Mouse (Mus musculus): Measurements from ENCODE around the gene Rtkn. TPM values are rescaled to one million over a fixed set of nuclear protein-coding genes. Genes with fewer than 3 reads are reported as not detected.
A peak's percentile ranks its signal among the peaks of the same experiment; 100 is the strongest.

The Rtkn gene
- polyA plus RNA-seq, 1 experiment from 2014 or later, result 51.2 TPM

DNA sequence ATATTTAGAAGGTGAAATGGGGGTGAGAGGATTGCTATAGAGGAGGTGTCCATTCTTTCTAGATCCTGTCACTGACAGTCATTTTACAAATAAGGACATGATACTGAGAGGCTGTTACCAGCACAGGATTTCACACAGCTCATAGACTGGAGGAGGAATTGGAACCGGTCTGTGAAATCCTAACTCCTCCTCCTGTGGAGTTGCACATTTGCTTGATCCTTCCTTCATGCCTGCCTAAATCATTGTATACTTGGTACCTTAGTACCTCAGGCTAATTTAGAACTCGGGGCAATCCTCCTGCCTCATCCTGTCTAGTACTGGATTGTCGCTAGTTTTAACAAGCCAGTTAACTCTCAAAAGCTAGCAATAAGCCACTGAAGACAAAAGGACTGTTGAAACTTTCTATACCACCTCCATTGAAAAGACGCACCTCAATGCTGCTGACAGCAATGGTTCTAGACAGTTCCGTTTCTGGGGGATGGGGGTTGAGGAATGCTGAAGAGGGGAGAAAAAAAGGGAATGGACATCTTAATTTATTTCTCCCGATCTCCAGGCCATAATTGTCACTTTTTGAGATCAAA, 29.9 kb downstream of the Rtkn start:
- H3K9me3 ChIP-seq (ENCODE audit: low read length), result no peaks in the 10 kb centered on the region
- H3K36me3 ChIP-seq (ENCODE audit: insufficient read depth, low read length), result no peaks in the 10 kb centered on the region
- peak overlapping the region; percentile 73 for H3K4me2 ChIP-seq (replicated peaks; ENCODE audit: low read depth, low read length)
- no peak for TF ChIP-seq CTCF (IDR thresholded peaks at IDR 0.05)
- TF ChIP-seq EP300 (IDR thresholded peaks at IDR 0.05), result no peak
- peak; percentile 18 for ATAC-seq
- peaks cover 12% of the 10 kb centered on the region; the same call in 1 of the 2 replicates for H3K4me1 ChIP-seq (ENCODE audit: insufficient read depth, low read depth, low read length)
- H3K27ac ChIP-seq (ENCODE audit: low read length), result peak overlapping the region; percentile 66
- 3% methylated on average over 6 of the region's 6 CpGs for WGBS
- 0 out of 2 replicates have a peak, but pooled peaks cover 6% of the 10 kb centered on the region for H3K27me3 ChIP-seq (replicated peaks; ENCODE audit: insufficient read depth, low read length)
- peak; percentile 74 for DNase-seq (ENCODE audit: low spot score)
- H3K4me3 ChIP-seq (ENCODE audit: low read depth, low read length), result peak overlapping the region; percentile 80
- H3K9ac ChIP-seq (replicated peaks; ENCODE audit: low read depth), result peak overlapping the region; percentile 88

DNA sequence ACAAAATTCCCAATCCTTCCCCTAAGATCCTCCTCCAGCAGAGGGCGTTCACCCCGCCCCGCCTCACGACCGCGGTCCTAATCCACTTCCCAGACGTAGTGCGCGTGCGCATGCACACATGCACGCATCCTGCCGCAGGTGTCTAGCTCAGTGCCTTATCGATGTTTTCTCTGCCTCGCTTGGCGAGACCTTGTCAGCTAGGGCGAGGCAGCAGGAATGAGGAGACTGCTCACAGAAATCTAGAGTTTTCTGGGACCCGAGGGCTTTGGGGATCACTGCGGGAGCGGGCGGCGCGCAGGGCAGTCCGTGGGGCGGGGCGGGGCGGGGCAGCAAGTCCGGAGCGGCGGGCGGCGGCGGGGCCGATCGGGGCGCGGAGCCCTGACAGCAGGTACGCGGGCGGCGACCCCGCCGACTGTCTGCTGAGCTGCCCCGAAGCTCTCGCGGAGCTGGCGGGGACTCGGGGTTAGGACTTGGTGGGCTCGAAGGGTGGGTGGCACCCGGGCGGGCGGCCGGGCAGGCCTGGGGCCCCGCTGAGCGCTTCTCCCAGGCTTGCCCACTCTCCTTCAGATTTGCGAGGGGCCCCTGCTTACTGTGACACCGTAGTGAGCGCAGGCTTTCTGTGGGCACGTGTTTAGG, 30.5 kb downstream of the Rtkn start, which contains the start of gene Dctn1:
TSS of gene Dctn1 (plus strand) at position 314 of the 636 bp plus-strand sequence.
- peak within 1 kb of the TSS; percentile 73 for H3K4me2 ChIP-seq (replicated peaks; ENCODE audit: low read depth, low read length)
- peak; percentile 98 for DNase-seq (ENCODE audit: low spot score)
- 0 out of 2 replicates have a peak, but pooled peaks cover 6% of the 10 kb centered on the region for H3K27me3 ChIP-seq (replicated peaks; ENCODE audit: insufficient read depth, low read length)
- peak within 1 kb of the TSS; percentile 80 for H3K4me3 ChIP-seq (ENCODE audit: low read depth, low read length)
- ATAC-seq, result peak; percentile 83
- H3K9me3 ChIP-seq (ENCODE audit: low read length), result no peaks in the 10 kb centered on the region
- H3K36me3 ChIP-seq (ENCODE audit: insufficient read depth, low read length), result no peaks in the 10 kb centered on the region
- H3K9ac ChIP-seq (replicated peaks; ENCODE audit: low read depth), result peak within 1 kb of the TSS; percentile 88
- H3K27ac ChIP-seq (ENCODE audit: low read length), result peak within 1 kb of the TSS; percentile 66
- peaks cover 12% of the 10 kb centered on the region; the same call in 1 of the 2 replicates for H3K4me1 ChIP-seq (ENCODE audit: insufficient read depth, low read depth, low read length)
- WGBS, result under 1% methylated on average over 58 of the region's 58 CpGs
- TF ChIP-seq CTCF (IDR thresholded peaks at IDR 0.05), result peak; percentile 90
- no peak for TF ChIP-seq EP300 (IDR thresholded peaks at IDR 0.05)

DNA sequence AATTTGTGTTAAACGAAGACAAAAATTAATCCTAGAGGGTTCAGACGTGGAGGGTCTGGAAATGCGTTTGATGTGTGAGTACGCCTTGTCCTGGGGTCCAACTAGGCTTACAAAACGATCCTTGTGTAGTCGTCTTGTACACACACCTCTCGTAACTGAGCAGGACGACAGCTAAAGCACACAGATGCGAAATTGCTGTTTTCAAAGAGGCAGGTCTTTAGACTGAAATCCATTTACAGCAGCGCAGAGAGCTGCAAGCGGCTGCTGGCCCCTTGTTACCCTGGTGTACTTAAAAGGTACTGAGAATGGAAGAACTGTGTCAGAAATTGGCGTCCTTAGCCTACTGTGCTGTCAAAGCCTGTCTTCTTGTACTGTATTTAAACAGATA, 31.0 kb downstream of the Rtkn start:
- Histone ChIP-seq H3K27ac (ENCODE audit: low read length) (peak overlapping the region; percentile 66), H3K36me3 (ENCODE audit: insufficient read depth, low read length) (no peaks in the 10 kb centered on the region), H3K4me2 (replicated peaks; ENCODE audit: low read depth, low read length) (peak overlapping the region; percentile 73), H3K9ac (replicated peaks; ENCODE audit: low read depth) (peak overlapping the region; percentile 88), H3K4me3 (ENCODE audit: low read depth, low read length) (peak overlapping the region; percentile 80), H3K9me3 (ENCODE audit: low read length) (no peaks in the 10 kb centered on the region), H3K27me3 (replicated peaks; ENCODE audit: insufficient read depth, low read length) (0 out of 2 replicates have a peak, but pooled peaks cover 5% of the 10 kb centered on the region), H3K4me1 (ENCODE audit: insufficient read depth, low read depth, low read length) (peaks cover 12% of the 10 kb centered on the region; the same call in 1 of the 2 replicates)
- 1% methylated on average over 12 of the region's 12 CpGs for WGBS
- ATAC-seq (peak; percentile 13), DNase-seq (ENCODE audit: low spot score) (peak; percentile 54)
- TF ChIP-seq CTCF (IDR thresholded peaks at IDR 0.05) (peak; percentile 32), EP300 (IDR thresholded peaks at IDR 0.05) (no peak)

DNA sequence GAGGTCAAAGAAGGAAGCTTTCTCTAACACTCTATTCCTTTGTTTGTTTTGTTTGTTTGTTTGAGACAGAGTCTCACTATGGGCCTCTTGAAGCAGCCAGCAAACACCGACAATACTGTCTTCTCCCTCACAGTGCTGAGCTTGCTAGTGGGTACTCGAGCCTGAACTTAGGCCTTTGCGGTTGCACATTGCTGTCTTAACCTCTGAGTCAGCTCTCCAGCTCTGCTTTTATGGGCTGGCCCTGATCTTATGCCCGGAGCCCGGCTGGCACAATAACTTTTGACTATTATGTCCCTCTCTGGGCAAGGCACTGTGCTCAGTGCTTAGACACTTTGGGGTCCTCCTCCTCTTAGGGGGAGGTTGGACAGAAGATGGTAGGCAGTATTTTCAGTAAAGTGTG, 34.6 kb downstream of the Rtkn start:
- 56% methylated on average over 5 of the region's 5 CpGs for WGBS

DNA sequence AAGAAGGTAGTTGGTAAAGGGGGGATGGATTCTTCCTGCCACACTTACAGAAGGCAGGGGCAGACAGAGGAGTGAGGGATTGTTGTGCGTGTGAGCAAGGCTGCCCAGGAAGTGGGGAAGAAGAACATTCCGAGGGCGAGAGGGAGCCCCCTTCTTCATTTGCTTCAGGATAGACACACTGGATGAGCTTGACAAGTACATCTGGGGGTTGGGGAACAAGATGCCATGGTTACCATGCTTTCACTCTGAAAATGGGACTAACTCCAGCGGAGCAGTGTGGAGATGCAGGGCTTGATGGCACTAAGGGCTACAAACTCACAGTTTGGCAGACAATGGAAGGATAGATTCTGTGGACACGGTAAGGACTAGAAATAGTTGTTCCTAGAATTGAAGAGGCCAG, 35.8 kb downstream of the Rtkn start:
- no peak for TF ChIP-seq CTCF (IDR thresholded peaks at IDR 0.05)
- no peak for TF ChIP-seq EP300 (IDR thresholded peaks at IDR 0.05)
- 80% methylated on average over 5 of the region's 5 CpGs for WGBS
- Histone ChIP-seq H3K27ac (ENCODE audit: low read length) (no peak overlapping the region), H3K4me1 (ENCODE audit: insufficient read depth, low read depth, low read length) (peaks cover 5% of the 10 kb centered on the region; the same call in 1 of the 2 replicates), H3K4me2 (replicated peaks; ENCODE audit: low read depth, low read length) (no peak overlapping the region), H3K9ac (replicated peaks; ENCODE audit: low read depth) (no peak overlapping the region), H3K27me3 (replicated peaks; ENCODE audit: insufficient read depth, low read length) (no peaks in the 10 kb centered on the region), H3K9me3 (ENCODE audit: low read length) (no peaks in the 10 kb centered on the region), H3K36me3 (ENCODE audit: insufficient read depth, low read length) (no peaks in the 10 kb centered on the region), H3K4me3 (ENCODE audit: low read depth, low read length) (no peak overlapping the region)
- ATAC-seq (no peak), DNase-seq (ENCODE audit: low spot score) (no peak)

More for the DNA sequence above, 34.6 kb downstream of the Rtkn start:
- Histone ChIP-seq H3K9me3 (ENCODE audit: low read length) (no peaks in the 10 kb centered on the region), H3K4me3 (ENCODE audit: low read depth, low read length) (no peak overlapping the region), H3K27me3 (replicated peaks; ENCODE audit: insufficient read depth, low read length) (no peaks in the 10 kb centered on the region), H3K27ac (ENCODE audit: low read length) (no peak overlapping the region), H3K36me3 (ENCODE audit: insufficient read depth, low read length) (no peaks in the 10 kb centered on the region), H3K9ac (replicated peaks; ENCODE audit: low read depth) (no peak overlapping the region), H3K4me1 (ENCODE audit: insufficient read depth, low read depth, low read length) (peaks cover 5% of the 10 kb centered on the region; the same call in 1 of the 2 replicates), H3K4me2 (replicated peaks; ENCODE audit: low read depth, low read length) (no peak overlapping the region)
- ATAC-seq (no peak), DNase-seq (ENCODE audit: low spot score) (peak; percentile 47)
- TF ChIP-seq EP300 (IDR thresholded peaks at IDR 0.05) (no peak), CTCF (IDR thresholded peaks at IDR 0.05) (no peak)

DNA sequence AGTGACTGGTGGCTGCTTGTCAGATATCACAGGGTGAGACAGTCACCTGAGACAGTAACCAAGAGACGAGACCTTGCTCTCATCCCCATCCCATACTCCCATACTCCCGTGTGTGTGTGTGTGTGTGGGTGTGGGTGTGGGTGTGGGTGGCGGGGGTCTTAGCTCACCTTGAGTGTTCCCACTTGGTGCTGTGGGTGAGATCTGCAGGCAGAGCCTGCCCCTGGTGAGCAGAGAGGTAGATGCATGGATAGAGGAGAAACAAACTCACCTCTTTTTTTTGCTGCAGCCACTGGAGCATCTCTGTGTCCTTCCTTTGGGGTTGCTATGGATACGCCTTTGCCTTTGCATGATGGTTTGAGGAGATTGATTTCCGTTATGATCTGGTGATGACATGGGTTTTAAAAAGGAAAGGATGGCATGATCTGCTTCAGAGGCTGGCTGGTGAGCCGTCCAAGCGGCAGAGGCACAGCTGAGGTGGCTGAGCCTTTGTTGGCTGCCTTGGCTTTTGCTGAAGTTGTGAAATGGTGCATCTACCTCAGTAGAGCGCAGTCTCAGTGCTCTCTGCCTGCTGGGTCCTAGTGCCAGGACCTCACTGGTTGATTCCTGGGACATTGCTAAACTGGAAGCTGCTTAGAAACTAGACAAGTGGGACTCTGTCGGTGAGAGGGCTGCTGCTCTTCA, 37.1 kb downstream of the Rtkn start:
- H3K36me3 ChIP-seq (ENCODE audit: insufficient read depth, low read length), result no peaks in the 10 kb centered on the region
- H3K9me3 ChIP-seq (ENCODE audit: low read length), result no peaks in the 10 kb centered on the region
- no peak overlapping the region for H3K9ac ChIP-seq (replicated peaks; ENCODE audit: low read depth)
- no peaks in the 10 kb centered on the region for H3K4me1 ChIP-seq (ENCODE audit: insufficient read depth, low read depth, low read length)
- 69% methylated on average over 9 of the region's 9 CpGs for WGBS
- no peaks in the 10 kb centered on the region for H3K27me3 ChIP-seq (replicated peaks; ENCODE audit: insufficient read depth, low read length)
- H3K27ac ChIP-seq (ENCODE audit: low read length), result no peak overlapping the region
- H3K4me3 ChIP-seq (ENCODE audit: low read depth, low read length), result no peak overlapping the region
- ATAC-seq (no peak), DNase-seq (ENCODE audit: low spot score) (no peak)
- TF ChIP-seq EP300 (IDR thresholded peaks at IDR 0.05), result no peak
- no peak for TF ChIP-seq CTCF (IDR thresholded peaks at IDR 0.05)
- H3K4me2 ChIP-seq (replicated peaks; ENCODE audit: low read depth, low read length), result no peak overlapping the region

Measured in lung, postnatal 0 days (tissue).